Mouse (Mus musculus) gonadal fat pad, adult 2 months (tissue): ENCODE results near the gene Babam2. TPM values are rescaled to one million over a fixed set of nuclear protein-coding genes. Genes with fewer than 3 reads are reported as not detected.

Source experiments
- DNase-seq: peaks from one replicate; pipeline ENCODE4 v3.0.0-alpha.2; 2012; ENCODE audit warnings: low read depth
- polyA plus RNA-seq: library from polyadenylated mRNA; depleted of rRNA; stranded (reverse); fragments of >200 nt; gene quantifications from 2 replicates; pipeline ENCODE4 v1.2.3, GENCODE M21; 2012

The Babam2 gene
- polyA plus RNA-seq, 1 experiment = 49.9 TPM

GRCm38 (mm10) chr5:31882297-31882696 lies 184.8 kb downstream of the Babam2 start:
- no peak for DNase-seq

- DNase-seq = no peak
Measured at GRCm38 (mm10) chr5:31884962-31885361, 187.5 kb downstream of the Babam2 start.

GRCm38 (mm10) chr5:31887590-31887989 lies 190.1 kb downstream of the Babam2 start:
- DNase-seq = no peak

DNA sequence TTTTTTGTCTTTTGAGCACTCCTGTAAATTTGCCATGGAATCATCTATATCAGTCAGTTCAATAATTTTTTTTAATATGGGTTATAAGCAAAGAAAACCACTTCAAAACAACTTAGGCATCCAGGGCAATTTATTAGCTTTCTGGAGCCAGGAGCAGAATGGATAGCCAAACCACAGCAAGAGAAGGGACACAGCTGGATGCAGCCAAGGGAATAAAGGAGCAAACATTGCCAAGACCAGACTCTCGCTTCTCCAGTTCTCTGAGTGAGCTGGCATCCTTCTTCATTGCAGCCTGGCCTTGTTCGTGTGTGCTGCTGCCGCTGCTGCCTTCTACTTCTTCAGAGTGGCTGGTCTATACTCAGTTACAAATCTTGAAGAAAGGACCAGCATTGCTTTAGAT lies 190.9 kb downstream of the Babam2 start:
- DNase-seq = no peak

DNA sequence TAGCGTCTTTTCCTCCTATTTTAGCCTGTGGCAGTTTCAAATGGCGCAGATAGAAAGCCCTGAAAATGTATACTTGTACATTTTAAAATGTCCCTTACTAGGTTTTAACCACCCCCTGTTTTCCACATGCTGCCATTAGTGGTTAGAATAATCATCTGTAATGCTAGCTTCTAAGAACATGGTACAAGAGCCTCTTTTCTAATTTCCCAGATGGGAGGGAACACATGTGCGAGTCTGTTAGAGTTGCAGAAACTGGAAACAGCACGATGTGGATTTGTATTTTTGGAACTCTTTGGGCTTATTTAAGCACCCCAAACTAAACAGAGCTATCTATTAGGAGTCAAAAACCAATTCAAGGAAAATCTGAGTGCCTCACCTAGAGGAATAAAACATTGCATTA lies 195.1 kb downstream of the Babam2 start:
- no peak for DNase-seq

GRCm38 (mm10) chr5:31899901-31900300 lies 202.4 kb downstream of the Babam2 start:
- no peak for DNase-seq

DNA sequence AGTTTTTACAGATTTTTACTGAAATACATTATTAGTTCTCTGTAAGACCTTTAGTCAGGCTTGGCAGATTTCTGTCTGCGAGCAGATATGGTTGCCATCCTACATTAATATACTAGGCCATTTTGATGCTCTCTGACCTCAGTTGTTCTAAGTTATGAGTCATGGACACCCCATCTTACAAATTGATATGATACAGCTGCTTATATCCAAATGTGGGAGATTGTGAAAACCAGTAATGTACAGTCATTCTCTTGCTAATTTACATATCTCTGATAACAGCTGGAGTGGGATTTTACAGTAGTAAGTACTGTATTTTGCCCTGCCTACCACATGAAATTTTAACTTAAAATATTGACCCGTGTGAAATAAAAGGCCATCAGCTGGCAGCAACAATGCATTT lies 204.7 kb downstream of the Babam2 start:
- DNase-seq = no peak

DNA sequence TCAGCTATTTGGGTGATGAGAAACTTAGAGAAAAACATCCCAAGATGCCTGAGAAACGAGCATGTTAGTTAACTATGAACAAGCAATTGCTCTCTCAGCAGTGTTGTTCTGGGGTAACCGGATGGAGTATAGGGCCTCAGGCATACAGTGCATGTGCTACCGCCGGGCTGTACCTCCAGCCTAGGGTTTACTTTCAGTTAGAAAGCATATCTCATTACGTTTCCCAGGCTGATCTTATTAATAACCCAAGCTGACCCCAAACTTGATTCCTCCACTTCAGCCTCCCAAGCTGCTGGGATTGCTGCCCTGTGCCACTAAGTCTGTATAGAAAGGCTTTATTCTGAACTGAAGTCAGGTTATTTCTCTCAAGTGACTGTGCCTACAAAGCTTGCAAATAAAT lies 205.4 kb downstream of the Babam2 start:
- DNase-seq = no peak

GRCm38 (mm10) chr5:31904968-31905683 lies 207.6 kb downstream of the Babam2 start:
- no peak for DNase-seq

DNA sequence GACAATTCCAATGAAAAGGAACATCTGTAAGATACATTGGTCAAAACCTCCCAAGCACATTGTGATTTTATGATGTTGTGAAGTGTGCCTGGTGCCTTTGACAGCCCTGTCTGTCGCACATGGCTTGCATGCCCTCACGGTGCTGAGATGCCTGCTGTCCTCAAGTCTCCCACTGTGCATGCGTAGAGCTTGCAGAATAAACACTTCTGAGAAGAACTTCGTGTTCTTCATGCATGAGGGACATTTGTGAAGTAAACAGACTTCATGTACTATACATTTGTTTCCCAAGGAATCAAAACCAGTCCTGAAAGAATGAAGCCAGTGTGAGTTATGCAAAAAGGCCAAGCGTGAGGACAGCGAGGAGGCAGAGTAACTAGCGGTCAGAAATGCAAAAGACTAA lies 208.3 kb downstream of the Babam2 start:
- no peak for DNase-seq

- DNase-seq = peak; percentile 83
Measured at GRCm38 (mm10) chr5:31906286-31906951, 208.9 kb downstream of the Babam2 start.

DNA sequence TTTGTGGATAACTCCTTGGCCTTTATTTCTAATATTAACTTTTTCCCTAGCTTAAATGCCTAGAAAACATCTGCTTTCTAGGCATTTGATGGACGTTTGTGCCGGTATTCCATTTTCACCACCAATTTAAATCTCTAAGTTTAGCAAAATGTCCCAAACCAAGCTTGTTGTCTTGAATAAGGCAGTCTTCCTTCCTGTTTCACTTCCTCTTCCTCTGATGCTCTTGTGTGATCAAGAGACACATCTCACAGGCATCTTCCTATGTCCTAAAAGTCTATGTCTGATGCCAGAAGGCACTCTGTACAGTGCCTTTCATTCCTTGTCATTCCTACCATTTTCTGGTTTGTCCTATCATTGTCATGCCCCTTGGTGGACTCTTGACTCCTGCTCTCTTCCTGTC lies 210.5 kb downstream of the Babam2 start:
- no peak for DNase-seq

GRCm38 (mm10) chr5:31908818-31909217 lies 211.3 kb downstream of the Babam2 start:
- peak; percentile 82 for DNase-seq

DNA sequence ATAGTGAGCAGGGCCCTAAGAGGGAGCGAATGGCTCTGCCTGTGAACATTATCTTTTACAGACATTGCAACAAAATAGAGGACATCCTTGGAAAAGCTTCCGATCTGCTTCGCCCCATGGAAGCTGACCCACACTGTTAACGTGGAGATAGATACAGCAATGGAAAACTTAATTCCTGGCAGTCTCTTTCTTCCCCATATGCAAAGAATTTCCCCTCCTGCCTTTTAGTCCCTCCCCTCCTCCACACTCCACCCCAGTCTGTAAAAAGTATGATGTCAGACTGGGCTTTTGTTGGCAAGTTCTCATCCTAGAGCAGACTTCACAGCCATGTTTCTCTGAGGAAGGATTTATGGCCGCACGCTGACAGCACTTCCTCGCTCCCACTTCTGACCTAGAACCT lies 218.8 kb downstream of the Babam2 start:
- no peak for DNase-seq

- no peak for DNase-seq
Measured at GRCm38 (mm10) chr5:31918566-31918965, 221.1 kb downstream of the Babam2 start.

GRCm38 (mm10) chr5:31920129-31920528 lies 222.6 kb downstream of the Babam2 start:
- no peak for DNase-seq

- no peak for DNase-seq
Measured at GRCm38 (mm10) chr5:31920890-31921289, 223.4 kb downstream of the Babam2 start.

- no peak for DNase-seq
Measured at GRCm38 (mm10) chr5:31924075-31924474, 226.6 kb downstream of the Babam2 start.

GRCm38 (mm10) chr5:31926551-31926950 lies 229.1 kb downstream of the Babam2 start:
- DNase-seq = no peak

GRCm38 (mm10) chr5:31929007-31929406 lies 231.5 kb downstream of the Babam2 start:
- DNase-seq = peak; percentile 63

GRCm38 (mm10) chr5:31931127-31931625 lies 233.7 kb downstream of the Babam2 start:
- DNase-seq = no peak

DNA sequence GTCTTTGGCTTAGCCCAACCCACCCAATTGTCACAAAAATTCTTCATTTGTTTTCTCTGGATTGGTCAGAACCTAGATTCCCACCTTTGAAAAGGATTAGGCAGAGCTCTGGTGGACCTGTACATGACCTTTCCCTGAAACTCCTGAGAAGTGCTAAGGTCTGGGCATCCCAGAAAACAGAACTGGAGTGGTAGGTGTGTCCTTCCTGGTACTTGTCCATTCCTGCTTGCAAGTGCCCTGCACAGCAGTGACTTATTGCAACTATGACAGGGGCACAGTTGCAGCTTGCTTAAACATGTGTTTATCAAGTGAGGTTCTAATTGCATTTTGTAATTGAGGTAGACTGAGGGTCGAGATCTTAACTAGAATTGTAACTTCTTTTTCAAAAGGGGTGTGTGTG lies 234.2 kb downstream of the Babam2 start:
- DNase-seq = no peak

DNA sequence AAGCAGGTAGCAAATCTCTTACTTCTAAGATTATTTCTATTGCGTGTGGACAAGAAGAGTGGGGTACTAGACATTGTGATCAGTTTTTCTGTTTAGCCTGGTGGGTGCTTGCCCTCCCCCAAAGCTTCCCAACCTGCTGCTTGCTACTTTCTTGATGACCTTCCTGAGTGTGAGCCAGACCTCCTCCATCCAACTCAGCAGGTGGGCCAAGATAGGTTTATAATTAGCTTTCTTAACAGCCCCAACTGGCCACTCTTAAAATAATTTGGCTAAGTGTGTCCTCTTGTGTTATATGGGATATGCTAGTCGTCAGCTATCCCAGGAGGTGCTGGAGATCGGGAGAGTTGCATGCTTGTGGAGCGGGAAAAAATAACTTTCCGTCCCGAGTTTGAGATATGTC lies 235.8 kb downstream of the Babam2 start:
- DNase-seq = no peak
